Mouse (Mus musculus) spleen, postnatal 10 days (tissue): ENCODE results near the gene Rpl3.

ENCODE experiments used
- DNase-seq, 2 experiments: peaks; one replicate each; pipeline ENCODE4 v3.0.0; 2021 to 2022; ENCODE audit warnings: low spot score in 2 of 2

Gene Rpl3

DNA sequence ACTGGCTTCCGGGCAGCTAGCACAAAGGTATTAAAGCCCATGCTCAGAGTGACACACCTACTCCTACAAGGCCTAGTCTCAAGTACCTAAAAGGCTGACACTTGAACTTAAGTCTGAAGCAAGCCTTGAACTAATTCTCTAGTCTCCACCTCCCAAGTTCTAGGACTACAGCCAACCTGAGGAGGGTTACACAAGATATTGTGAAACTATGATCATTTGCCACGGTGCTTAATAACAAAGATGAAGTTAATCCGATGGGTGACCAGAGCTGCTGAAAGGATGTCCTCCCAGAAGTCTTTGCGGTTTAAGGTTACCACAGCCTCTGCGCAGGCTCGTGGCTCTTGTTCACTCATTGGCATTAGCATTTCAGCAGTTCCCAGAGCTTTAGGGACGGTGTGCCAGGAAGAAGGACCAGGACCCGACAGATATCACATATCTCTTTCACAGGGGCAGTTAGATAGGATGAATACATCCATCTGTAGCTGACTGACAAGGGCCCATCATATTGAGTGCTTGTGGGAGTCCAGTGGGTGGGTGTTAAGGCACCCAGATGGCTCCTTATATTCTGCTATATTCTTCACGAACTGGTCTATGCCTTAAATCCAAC lies 4.2 kb downstream of the Rpl3 start:
- DNase-seq: no peak

DNA sequence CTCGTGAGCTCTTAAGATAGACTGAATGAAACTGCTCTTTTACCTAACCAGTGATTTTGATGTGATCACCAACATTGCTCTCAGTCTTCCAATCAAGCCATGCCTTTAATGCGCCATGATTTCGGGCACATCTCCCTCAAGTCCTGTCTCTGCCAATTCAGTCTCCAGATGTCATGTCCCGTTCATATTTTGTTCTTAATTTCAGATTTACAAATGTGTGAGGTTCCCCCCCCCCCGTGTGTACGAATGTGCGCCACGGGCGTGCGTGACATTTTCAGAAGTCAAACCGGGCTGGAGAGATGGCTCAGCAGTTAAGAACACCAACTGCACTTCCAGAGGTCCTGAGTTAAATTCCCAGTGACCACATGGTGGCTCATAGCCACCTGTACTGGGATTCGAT lies 7.9 kb downstream of the Rpl3 start:
- no peak for DNase-seq

DNA sequence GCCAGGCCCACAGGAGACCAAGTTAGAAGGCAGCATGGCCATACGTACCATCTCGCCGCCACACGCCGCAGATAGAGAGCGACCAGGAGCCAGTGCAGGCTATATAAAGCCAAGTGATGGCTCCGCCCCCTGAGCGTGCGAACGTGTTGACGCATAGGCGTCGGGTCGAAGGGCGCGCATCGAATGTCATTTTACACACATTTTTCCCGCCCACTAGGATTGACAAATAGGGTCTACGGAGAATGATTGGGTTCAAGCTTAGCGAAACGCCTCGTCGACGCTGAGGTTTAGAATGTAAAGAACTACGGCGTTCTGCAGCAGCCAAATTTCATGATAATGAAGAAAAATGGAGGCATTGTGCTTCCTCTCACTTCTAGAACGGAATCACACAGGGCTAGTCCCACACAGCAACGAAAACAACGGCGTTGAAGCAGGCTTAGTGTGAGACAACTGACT lies 8.4 kb downstream of the Rpl3 start:
- peak; percentile 99 to 100 for DNase-seq

DNA sequence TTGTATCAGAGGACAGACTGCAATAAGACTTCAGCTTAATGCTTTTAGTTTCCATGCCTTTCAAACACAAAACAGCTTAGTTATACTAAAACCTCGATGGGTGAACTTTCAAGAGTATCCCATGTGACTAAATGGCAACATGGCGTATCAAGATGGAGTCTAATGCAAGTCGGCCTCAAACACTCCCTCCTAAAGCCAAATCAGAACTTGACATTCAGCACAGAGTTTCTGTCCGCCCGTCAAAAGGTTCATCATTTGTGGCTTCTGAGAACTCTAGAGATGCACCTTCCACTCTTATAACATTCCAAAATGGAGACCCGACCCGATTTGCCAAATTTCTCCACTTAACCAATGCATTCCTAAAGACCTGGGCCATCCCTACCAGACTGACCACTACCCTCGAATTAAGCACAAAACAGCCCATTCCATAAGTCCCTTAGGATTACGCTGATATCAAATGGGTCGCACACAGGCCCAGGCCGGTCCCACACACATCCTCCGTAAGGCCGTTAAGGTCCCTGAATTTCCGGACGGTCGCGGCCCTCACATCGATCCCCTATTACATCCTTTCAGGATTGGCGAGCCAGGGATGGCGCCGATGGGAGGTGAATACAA lies 8.9 kb downstream of the Rpl3 start:
- no peak for DNase-seq

DNA sequence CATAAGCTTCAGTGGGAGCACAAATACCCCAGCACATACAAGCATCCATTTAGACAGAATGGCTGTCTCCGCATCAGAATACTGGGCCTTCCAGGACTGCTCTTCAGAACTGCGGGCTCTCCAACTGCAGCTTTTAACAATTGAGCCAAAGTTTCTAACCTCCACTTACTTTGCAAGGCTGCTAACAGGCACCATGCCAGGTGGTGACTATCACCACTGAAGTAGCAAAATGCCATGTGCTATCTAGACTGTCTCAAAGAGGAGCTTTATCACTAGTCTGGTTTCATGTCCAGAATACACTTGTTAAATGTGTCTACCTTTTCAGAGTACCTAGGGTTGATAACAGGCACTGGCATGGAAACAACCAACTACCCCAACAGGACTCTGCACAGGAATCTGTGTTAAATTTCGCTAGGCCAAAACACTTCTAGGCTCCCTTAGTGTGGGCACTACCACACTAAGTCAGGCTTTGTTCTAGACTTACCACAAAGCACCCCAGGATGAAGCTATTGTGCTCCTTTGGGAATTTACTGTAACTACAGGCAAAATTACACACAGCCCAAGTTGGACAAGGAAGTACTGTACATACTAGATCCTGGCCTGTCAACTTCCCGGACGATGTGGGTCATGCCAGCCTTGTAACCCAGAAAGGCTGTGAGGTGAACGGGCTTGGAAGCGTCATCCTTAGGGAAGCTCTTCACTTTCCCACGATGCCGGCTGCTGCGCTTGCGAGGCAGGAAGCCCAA lies 9.7 kb downstream of the Rpl3 start:
- DNase-seq: no peak

DNA sequence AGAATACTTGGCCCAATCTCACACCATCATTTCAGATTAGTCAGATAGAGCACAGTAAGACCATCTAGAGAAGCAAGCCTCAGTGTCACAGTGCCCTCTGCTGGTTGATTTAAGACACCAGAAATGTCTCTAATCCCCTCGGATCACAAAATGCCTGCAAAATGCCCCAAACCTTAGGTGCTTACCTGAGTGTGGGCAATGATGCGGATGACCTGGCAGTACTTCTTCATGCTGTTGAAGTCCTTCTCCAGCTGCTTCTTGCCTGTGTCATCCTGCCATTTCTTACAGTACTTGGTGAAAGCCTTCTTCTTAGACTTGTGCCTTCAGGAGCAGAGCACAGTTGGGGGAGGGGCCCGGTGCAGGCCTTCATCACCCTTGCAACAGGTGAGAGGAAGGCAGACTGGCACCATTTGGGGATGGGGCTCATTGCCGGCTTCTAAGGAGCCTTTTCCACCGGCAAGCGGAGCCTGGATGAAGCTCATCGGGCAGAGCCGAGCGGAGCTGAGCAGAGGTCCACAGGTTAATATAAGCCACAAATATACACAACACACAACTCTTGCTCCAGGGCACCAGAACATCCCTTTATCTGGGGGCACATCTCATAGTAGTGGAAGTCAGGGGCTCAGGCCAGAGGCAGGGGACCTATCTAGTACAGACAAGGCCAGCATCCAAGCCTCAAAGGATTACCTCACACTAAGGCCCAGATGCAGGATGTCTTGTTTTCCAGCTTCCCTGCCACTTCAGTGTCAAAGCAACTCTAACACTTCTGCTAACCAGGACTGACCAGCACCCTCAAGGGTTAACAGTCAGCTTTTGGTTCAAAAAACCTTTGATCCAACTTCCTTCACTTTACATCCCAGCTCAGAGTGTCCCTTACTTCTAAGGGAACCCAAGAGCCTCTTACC lies 10.7 kb downstream of the Rpl3 start:
- DNase-seq: peak in 1 of 2 experiments; percentile 54

DNA sequence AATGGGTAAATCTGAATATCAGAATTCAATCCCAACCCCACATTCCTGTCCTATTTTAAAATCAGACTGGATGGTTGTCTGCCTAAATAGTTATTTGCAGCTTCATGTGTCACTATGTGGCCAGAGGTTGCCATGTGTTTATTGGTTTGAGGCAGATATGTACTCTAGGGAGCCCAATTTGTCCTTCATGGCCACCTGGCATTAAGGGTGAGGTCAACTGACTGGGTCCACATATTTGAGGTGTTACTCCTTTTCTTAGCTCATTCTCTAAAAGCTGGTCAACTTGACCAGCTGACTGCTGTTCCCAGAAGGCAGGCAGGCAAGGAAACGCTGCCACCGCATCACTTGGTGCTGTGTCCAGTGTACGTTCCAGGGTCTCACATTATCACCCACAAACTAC lies 11.7 kb downstream of the Rpl3 start:
- DNase-seq: no peak

DNA sequence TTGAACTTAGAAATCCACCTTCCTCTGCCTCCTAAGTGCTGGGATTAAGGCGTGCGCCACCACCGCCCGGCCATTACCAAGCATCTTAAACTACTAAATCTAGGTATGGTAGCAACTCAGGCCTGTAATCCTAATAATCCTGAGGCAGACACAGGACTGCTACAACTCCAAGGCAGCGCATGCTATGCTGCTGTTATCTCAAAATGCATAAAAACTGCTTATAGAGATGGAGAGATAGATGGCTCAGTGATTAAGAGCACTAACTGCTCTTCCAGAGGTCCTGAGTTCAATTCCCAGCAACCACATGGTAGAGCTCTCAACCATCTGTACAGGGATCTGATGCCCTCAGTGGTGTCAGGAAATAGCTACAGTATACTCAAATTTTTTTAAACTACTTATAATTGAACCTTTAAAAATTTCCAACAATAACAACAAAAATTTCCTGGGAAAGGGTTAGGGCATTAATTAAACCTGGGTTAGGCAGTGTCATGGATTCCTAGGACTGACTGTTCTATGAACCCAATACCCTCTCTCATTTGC lies 12.5 kb downstream of the Rpl3 start:
- DNase-seq: no peak

DNA sequence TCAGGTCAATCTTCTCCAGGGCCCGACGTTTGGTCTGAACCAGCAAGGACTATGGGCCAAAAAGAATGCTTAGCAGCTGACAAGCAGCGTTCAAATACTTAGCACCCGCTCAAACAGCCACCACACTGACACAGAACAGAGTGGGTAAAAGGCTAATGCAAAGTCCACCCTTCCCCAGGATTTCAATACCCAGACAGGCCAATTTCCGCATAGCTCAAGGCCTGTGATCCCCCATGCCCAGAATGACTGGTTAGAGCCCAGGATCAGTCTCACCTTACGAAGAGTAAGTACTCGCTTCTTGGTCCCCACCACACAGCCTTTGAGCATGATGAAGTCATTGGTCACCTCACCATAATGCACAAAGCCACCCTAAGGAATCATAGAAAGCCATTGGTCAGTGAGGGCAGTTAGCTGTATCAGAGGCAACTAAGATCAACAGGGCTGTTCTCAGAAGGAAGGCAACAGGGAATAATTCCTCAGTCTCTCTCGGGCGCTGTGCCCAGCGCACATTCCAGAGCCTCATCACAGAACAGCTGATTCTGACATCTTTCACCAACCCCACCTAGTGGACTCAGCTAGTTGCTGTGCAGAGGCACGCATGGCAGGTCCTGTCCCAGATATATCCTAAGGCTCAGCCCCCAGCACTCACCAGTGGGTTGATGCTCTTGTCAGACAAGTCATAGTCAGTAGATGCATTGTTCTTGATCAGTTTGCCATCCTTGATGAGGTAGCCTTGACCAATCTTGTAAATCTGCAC lies 13.4 kb downstream of the Rpl3 start:
- no peak for DNase-seq

DNA sequence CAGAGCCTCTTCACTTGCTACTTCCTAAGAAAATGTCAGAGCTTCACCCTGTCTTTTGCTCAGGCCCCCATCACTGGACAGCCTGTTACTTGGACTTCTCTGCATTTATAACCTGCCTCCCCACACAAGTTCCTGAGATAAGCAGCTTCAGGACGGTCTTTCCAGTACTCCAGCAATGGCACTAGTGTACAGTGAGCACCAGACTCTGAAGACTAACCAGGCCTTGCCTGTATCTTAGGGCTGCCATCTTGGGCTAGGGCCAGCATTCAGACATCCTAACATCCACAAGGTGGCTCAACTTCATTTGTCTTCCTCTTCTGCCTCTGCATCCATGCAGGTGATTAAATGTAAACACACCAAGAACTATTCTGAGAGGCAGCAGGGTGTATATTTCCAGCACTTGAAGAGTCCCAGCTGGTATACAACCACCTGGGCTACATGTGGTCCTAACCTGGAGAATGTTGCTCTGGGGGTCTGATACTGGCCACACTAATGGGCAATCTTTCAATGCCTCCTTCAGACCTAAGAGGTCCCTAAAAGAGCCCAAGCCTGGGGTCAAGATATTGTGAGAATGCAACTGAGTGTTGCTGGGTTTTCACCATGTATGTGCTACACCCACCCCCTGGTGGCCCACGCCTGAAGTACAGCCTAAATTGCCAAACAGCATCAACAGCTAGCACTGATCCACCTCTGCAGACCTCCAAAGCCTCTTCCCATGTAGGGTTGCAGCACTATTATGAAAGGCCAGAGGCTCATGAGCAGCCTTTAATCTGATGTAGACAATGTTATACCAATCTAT lies 15.1 kb downstream of the Rpl3 start:
- DNase-seq: peak; percentile 66 to 88

DNA sequence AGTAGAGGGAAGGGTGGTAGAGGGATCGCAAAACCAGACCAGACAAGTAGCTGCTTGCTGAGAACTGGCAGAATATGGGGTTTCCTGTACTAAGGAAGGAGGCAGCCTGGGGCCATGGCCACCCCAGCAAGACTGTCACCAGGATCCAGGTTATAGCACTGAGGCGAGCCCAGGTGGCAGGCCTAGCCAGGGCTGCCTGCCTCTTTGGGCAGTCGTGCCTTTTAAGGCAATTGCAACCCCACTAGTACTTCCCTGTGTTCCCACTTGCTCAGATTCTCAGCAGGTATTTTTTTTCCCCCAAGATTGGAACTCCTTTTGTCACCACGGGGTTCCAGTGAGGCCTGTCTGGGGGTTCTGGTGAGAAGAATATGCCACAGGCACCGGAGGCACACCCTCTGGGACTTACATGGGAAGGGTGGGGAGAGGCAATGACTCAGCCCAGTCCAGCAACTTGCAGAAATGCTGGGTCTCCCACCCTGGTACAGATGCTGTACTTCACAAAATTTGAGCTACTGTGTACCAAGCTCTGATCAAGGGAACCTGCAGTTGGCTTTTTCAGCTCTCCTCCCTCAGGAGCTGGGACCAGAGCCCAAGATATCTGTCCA lies 15.8 kb downstream of the Rpl3 start:
- no peak for DNase-seq

DNA sequence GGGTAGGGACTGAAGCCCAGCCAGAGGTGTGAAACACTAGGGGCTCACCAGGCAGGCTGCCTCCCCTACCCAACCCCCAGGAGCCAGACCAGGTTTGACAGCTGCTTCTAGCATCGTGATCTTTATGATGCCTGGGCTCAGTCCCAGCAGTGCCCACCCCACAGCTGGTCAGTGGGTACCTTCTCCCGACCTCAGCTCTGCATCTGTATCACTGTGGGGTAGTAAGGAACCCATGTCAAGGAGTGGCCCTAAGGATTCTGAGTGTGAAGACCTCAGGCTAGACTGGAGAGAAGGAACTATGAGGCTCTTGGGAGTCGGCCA lies 16.3 kb downstream of the Rpl3 start:
- no peak for DNase-seq

DNA sequence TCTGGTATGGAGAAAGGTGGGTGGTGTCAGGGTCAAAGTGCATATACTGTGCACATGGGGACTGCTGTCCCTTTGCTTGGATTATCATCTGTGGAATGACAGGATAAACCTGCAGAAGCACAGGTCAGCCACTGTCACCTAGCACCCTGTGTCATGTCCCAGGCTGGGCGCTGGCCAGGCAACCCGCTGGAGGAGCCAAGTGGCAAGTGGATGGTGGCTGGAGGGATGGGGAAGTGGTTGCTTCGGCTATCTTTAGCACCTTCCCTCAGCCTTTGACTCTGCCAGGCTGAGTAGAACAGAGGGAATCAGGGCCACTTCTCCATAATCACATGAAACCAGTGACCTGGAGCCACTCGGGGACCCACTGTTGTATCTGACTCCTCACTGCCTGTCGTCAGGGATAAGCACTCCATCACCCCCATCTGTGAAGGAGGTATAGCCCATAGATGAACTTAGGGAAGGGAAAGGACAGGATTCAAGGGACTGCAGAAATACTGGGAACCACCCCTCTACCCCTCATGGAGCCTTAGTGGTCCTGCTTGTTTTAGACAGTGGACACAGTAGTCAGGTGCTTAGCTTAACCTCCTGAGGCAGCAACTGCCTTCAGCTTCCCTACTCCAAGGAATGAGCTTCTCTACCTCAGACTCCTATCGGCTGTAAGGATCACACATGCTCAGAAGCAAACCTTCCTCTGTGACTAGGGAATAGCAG lies 16.9 kb downstream of the Rpl3 start:
- no peak for DNase-seq

DNA sequence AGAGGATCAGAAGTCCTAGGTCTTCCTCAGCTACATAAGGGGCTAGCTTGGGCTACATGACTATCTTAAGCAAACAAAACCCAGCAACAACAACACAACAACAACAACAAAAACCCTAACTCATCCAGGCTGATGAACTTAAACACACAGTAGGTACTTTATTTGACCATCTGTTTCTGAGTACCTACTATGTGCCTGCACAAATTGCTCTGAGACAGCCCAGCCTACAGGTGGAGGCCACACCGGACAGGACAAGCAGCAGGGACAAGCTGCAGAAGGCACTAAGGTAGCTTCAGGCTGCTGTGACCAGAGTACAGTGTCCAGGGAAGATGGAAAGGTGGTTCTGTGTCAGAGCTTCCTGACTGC lies 18.4 kb downstream of the Rpl3 start:
- no peak for DNase-seq

DNA sequence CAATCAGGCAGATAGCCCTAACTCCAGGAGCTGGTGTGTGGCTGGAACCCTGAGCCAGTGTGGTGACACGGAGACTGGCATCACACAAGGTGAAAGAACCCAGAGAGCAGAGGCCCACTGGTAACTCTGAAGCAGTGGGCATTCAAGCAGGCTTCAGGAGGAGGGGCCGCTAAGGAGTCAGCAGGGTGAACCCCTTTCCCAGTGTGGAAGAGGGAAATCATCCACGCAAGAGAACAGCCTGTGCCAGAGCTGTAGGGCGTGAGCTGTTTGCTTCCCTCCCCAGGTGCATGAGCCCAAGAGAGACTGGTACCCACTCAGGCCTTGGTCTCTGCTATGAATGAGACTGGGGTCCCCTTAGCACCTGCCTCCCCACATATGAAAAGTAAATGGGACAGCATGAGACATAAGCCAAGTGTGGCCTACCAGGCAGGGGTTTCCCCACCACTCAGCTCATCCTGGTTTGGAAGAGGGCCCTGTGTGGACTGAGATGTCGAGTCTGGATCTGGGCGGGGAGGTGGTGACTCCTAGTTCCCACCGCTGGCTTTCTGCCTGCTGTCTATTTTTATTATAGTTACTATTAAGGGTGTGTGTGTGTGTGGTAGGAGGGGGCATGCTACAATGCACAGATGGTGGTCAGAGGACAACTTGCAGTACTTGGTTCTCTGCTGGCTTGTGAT lies 19.0 kb downstream of the Rpl3 start:
- DNase-seq: no peak

DNA sequence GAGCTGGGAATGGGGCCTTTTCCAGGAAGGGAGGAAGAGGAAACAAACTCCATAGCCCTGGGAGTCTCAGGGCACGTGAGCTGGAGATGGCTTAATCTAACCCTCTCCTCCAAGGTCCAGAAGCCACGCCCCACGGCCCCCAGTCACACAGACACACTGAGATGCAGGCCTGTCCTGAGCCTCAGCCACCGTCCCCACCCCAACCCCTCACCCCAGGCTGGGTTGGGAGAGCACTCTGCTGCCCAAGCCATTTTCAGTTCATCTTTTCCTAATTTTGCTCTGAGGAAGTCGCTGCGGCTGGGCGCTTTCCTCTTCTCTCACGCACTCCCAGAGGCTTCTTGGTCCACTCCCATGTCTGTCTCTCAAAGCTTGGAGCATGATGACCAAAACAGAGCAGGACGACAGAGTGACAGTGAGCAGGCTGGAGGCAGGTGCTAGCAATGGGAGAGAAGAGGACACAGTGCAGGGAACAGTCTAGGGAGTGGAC lies 19.7 kb downstream of the Rpl3 start:
- DNase-seq: no peak

DNA sequence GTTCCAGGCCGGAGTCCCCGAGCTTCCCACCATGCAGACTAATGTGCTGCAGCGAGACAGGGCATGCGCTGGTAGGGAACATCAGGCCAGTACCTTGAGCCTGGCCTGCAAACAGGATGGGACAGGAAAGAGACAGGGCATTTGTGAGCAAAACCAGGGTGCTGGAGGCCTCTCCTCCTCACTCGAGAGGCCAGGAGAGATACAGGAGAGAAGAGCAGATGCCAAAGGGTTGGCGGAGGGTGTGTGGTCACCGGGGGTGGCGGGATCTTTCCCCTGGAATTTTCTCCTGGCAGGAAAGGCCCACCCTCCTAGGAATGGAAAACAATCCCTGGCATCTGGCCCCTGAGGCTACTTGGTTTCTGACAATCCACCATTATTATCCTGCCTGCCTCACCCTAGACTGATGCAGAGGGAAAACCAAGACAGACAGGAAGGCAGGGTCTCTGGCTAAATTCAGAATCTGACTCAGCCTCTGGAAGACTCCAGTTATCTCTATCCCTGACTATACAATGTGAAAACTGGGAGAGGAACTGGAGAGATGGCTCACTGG lies 21.5 kb downstream of the Rpl3 start:
- no peak for DNase-seq

DNA sequence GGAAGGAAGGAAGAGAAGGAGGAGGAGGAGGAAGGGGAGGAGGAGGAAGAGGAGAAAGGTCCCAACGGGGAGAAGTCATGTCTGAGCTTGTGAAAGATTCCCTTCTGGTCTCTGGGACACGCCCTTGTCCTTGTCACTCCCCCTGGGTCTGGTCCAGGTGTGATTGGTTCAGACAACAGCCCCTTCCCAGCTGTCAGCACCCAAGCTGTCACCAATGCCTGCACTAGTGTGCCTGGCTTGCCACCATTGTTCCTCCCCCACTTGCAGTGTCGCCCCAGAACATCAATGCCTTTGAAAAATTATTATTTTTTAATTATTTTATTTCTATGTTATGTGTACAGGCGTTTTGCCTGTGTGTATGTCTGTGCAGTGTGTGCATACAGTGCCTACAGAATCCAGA lies 22.5 kb downstream of the Rpl3 start:
- no peak for DNase-seq
